Mouse (Mus musculus) yolk sac, embryonic 10.5 days (tissue): Measurements from ENCODE around the gene Tnpo1.

Experiments used
- DNase-seq: peaks from one replicate; pipeline ENCODE4 v3.0.0-alpha.2; 2017; ENCODE audit warnings: low spot score

Gene Tnpo1

GRCm38 (mm10) chr13:98926213-98926957 lies at the start of gene Tnpo1:
TSS of gene Tnpo1 (minus strand) at chr13:98926384.
- DNase-seq = peak; percentile 91

- no peak for DNase-seq
Measured at GRCm38 (mm10) chr13:98972090-98972489, 45.9 kb upstream of the Tnpo1 start.

GRCm38 (mm10) chr13:98971641-98972040 lies 45.5 kb upstream of the Tnpo1 start:
- DNase-seq = no peak

- DNase-seq = no peak
Measured at GRCm38 (mm10) chr13:98968517-98968916, 42.3 kb upstream of the Tnpo1 start.

GRCm38 (mm10) chr13:98967942-98968341 lies 41.8 kb upstream of the Tnpo1 start:
- DNase-seq = no peak

- no peak for DNase-seq
Measured at GRCm38 (mm10) chr13:98966583-98966982, 40.4 kb upstream of the Tnpo1 start.

GRCm38 (mm10) chr13:98963612-98964011 lies 37.4 kb upstream of the Tnpo1 start:
- DNase-seq = no peak

- no peak for DNase-seq
Measured at GRCm38 (mm10) chr13:98958177-98958576, 32.0 kb upstream of the Tnpo1 start.

- no peak for DNase-seq
Measured at GRCm38 (mm10) chr13:98956209-98956608, 30.0 kb upstream of the Tnpo1 start.

- peak; percentile 69 for DNase-seq
Measured at GRCm38 (mm10) chr13:98955676-98956075, 29.5 kb upstream of the Tnpo1 start.

GRCm38 (mm10) chr13:98955226-98955625 lies 29.0 kb upstream of the Tnpo1 start:
- peak; percentile 24 for DNase-seq

GRCm38 (mm10) chr13:98953830-98954229 lies 27.6 kb upstream of the Tnpo1 start:
- DNase-seq = no peak

GRCm38 (mm10) chr13:98951951-98952350 lies 25.8 kb upstream of the Tnpo1 start:
- DNase-seq = no peak

- DNase-seq = no peak
Measured at GRCm38 (mm10) chr13:98948146-98948545, 22.0 kb upstream of the Tnpo1 start.

GRCm38 (mm10) chr13:98946434-98946833 lies 20.2 kb upstream of the Tnpo1 start:
- no peak for DNase-seq

- no peak for DNase-seq
Measured at GRCm38 (mm10) chr13:98945908-98946307, 19.7 kb upstream of the Tnpo1 start.

GRCm38 (mm10) chr13:98945381-98945780 lies 19.2 kb upstream of the Tnpo1 start:
- DNase-seq = no peak

- DNase-seq = peak; percentile 33
Measured at GRCm38 (mm10) chr13:98944620-98945081, 18.5 kb upstream of the Tnpo1 start.

GRCm38 (mm10) chr13:98942360-98942759 lies 16.2 kb upstream of the Tnpo1 start:
- DNase-seq = peak; percentile 63

- DNase-seq = peak; percentile 80
Measured at GRCm38 (mm10) chr13:98941829-98942343, 15.7 kb upstream of the Tnpo1 start.

- DNase-seq = no peak
Measured at GRCm38 (mm10) chr13:98937108-98937507, 10.9 kb upstream of the Tnpo1 start.

- DNase-seq = no peak
Measured at GRCm38 (mm10) chr13:98928908-98929307, 2.7 kb upstream of the Tnpo1 start.

GRCm38 (mm10) chr13:98926958-98927242 lies 716 bp upstream of the Tnpo1 start:
- DNase-seq = no peak
